Mouse (Mus musculus): ENCODE results near the gene Ankfn1. TPM values are rescaled to one million over a fixed set of nuclear protein-coding genes. Genes with fewer than 3 reads are reported as not detected.

Ankfn1 gene
- polyA plus RNA-seq, 1 experiment: 4.5 TPM

DNA sequence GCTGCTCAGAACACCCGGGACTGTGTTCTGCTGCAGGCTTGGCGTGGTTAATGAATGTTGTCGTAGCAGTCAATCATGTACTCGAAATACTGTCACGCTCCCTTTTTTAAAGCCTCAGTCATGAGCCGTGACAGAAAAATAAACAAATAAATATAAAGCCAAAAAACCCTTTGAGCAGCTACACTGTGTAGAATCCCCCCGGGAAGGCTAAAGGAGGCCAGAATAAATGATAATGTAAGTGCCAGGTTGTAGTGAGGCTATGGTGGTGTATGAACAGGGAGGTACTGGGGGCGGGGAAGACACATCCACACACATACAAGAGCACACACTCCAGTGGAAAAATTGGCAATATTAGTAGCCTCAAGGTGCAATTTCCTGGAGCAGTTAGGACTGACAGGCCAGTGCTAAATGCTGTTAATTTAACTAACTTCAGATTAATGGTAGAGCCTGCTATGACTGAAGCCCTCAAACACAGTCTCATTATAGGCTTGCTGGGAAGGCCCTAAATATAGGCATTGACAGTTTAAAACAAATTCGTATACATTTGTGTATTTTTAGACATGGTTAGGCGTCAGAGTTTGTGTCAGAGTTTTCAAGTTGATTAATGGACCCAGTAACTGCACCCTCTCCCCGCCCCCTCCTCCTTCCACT is 270.7 kb downstream of the Ankfn1 start:
- no peak overlapping the region for H3K27ac ChIP-seq (ENCODE audit: insufficient read depth, low read length)
- no peaks in the 10 kb centered on the region for H3K4me1 ChIP-seq (ENCODE audit: control insufficient read depth, insufficient read depth, low read length)
- TF ChIP-seq CTCF (IDR thresholded peaks at IDR 0.05; ENCODE audit: extremely low read depth, insufficient read depth, low read length) (no peak), POLR2A (IDR thresholded peaks at IDR 0.05; ENCODE audit: extremely low read depth, insufficient read depth, low read length) (no peak)
- no peak overlapping the region for H3K4me3 ChIP-seq (ENCODE audit: insufficient read depth, low read length)

DNA sequence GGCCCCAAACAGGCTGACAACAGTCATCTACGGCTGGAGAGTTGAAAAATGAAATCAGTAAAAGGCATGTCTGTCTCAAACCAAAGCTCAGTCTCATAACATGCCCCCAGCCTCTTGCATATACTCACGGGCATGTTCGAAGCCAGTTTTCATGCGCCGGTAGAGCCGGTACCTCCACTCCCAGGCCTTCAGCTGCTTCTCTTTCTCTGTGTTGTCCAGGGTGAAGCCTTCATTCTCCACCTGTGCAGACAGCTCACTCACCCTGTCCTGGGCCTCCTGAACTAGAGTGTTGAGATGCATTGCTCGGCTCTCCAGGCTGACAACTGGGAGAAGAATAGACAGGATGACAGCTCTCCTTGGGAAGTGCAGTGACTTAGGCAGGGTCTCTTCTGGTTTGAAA is 272.4 kb downstream of the Ankfn1 start:
- no peaks in the 10 kb centered on the region for H3K4me1 ChIP-seq (ENCODE audit: control insufficient read depth, insufficient read depth, low read length)
- no peak for TF ChIP-seq CTCF (IDR thresholded peaks at IDR 0.05; ENCODE audit: extremely low read depth, insufficient read depth, low read length)
- no peak for TF ChIP-seq POLR2A (IDR thresholded peaks at IDR 0.05; ENCODE audit: extremely low read depth, insufficient read depth, low read length)

DNA sequence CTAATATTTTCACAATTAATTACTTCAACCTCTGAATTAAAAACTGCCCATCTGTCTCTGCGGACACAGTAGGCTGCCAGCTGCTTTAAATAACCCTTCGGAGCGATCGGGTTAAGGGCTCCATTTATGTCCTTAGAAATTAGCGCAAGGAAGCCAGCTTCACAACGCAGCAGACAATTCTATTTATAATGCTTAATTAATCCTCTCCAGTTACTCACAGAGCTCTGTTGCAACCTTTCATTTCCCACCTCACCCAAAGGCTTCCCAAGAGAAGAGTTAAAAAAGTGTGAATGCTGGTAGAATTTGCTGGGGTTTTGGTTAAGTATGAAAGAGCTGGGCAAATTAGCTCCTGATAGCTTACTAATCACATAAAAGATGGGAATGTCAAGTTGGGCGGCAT is 275.7 kb downstream of the Ankfn1 start:
- Histone ChIP-seq H3K27ac (ENCODE audit: insufficient read depth, low read length) (no peak overlapping the region), H3K4me3 (ENCODE audit: insufficient read depth, low read length) (no peak overlapping the region), H3K4me1 (ENCODE audit: control insufficient read depth, insufficient read depth, low read length) (no peaks in the 10 kb centered on the region)
- TF ChIP-seq CTCF (IDR thresholded peaks at IDR 0.05; ENCODE audit: extremely low read depth, insufficient read depth, low read length) (no peak), POLR2A (IDR thresholded peaks at IDR 0.05; ENCODE audit: extremely low read depth, insufficient read depth, low read length) (no peak)

More for the DNA sequence above, 272.4 kb downstream of the Ankfn1 start:
- Histone ChIP-seq H3K27ac (ENCODE audit: insufficient read depth, low read length) (no peak overlapping the region), H3K4me3 (ENCODE audit: insufficient read depth, low read length) (no peak overlapping the region)

DNA sequence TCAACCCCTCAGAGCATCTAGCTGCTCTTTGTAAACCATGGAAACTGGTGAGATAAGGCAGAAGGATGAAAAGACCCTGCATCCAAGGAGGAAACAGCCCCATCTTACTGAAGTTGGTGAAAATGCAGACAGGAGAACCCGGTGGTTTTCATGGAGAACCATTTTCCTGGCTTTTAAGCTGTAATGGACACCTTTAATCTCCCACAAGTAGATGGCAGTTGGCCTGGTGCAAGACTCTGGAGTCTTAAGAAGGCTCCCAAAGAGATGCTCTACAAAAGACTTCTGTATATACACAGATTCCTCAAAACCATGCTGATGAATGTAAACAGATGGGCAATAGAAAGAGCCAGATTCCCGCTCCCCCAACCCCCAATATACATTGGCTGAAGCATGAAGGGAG is 276.5 kb downstream of the Ankfn1 start:
- Histone ChIP-seq H3K4me3 (ENCODE audit: insufficient read depth, low read length) (no peak overlapping the region), H3K4me1 (ENCODE audit: control insufficient read depth, insufficient read depth, low read length) (no peaks in the 10 kb centered on the region), H3K27ac (ENCODE audit: insufficient read depth, low read length) (no peak overlapping the region)
- no peak for TF ChIP-seq POLR2A (IDR thresholded peaks at IDR 0.05; ENCODE audit: extremely low read depth, insufficient read depth, low read length)
- no peak for TF ChIP-seq CTCF (IDR thresholded peaks at IDR 0.05; ENCODE audit: extremely low read depth, insufficient read depth, low read length)

DNA sequence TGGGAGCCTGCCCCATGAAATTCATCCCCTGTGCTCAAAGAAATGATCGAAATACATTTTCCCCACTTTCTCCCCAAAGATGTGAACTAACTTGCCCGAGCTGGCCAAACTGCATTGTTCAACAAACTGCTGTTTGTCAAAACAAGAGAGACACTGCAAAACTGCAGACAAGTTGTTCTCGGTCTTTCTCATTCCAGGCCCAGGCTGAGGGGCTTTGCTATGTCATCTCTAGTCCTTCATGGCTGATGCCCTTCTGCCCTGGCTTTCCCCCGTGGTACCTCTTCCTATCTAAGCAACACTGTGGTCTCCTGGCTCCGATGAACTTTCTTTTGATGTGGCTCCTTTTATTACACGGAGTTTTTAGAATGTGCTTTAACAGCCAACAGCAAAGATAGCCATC is 296.4 kb downstream of the Ankfn1 start:
- H3K4me1 ChIP-seq (ENCODE audit: control insufficient read depth, insufficient read depth, low read length): no peaks in the 10 kb centered on the region
- no peak overlapping the region for H3K27ac ChIP-seq (ENCODE audit: insufficient read depth, low read length)
- no peak for TF ChIP-seq CTCF (IDR thresholded peaks at IDR 0.05; ENCODE audit: extremely low read depth, insufficient read depth, low read length)
- TF ChIP-seq POLR2A (IDR thresholded peaks at IDR 0.05; ENCODE audit: extremely low read depth, insufficient read depth, low read length): no peak
- no peak overlapping the region for H3K4me3 ChIP-seq (ENCODE audit: insufficient read depth, low read length)

DNA sequence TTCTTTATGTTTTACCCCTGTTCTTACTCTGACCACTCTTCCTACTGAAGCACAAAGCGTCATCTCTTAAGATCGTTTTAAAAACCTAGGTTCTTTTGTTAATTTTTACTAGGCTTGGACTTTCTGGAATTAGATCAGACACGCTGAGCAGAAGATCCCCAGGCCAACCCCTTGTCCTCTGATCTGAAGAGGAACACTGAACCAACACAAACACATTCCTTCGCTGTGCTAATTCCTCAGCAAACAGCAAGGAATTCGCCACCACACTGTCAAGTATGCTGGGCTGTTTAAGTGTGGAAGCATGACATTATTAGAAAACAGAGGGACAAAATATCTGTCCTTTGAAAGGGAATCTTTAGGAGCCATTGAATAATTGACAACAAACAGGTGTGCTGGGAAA is 300.5 kb downstream of the Ankfn1 start:
- no peaks in the 10 kb centered on the region for H3K4me1 ChIP-seq (ENCODE audit: control insufficient read depth, insufficient read depth, low read length)
- no peak overlapping the region for H3K4me3 ChIP-seq (ENCODE audit: insufficient read depth, low read length)
- TF ChIP-seq CTCF (IDR thresholded peaks at IDR 0.05; ENCODE audit: extremely low read depth, insufficient read depth, low read length) (no peak), POLR2A (IDR thresholded peaks at IDR 0.05; ENCODE audit: extremely low read depth, insufficient read depth, low read length) (no peak)
- no peak overlapping the region for H3K27ac ChIP-seq (ENCODE audit: insufficient read depth, low read length)

DNA sequence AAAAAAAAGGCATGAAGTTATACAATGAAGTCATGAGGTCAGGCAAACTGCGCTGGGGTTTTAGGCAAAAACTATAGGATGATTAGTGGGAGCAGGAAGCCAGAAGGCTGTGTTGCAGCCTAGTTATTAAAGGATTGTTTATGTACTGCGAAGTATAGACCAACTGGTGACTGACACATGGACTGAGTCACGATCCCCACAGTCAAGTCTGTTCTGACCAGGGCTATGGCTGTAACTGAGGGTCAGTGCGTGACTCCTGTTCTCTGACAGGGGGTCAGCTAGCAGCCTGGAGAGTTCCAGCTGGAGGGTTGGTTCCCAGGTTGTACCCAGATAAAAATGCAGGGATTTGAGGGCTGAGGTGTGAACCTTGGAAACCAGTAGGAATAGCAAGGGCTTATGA is 301.4 kb downstream of the Ankfn1 start:
- no peak overlapping the region for H3K4me3 ChIP-seq (ENCODE audit: insufficient read depth, low read length)

DNA sequence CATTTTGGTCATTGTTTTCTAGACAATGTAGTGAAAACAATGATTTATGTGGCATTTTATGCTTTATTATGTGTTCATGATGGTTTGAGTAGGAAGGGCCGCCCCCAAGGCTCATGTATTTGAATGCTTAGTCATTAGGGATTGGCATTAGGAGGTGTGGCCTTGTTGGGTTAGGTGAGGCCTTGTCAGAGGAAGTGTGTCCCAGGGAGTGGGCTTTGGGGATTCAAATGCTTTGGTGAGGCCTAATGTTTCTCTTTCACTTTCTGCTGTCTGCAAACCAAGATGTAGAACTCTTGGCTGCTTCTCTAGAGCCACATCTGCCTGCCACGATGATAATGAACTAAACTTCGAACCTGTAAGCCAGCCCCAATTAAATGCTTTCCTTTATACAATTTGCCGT is 304.6 kb downstream of the Ankfn1 start:
- H3K4me1 ChIP-seq (ENCODE audit: control insufficient read depth, insufficient read depth, low read length): no peaks in the 10 kb centered on the region
- TF ChIP-seq POLR2A (IDR thresholded peaks at IDR 0.05; ENCODE audit: extremely low read depth, insufficient read depth, low read length) (no peak), CTCF (IDR thresholded peaks at IDR 0.05; ENCODE audit: extremely low read depth, insufficient read depth, low read length) (no peak)
- H3K27ac ChIP-seq (ENCODE audit: insufficient read depth, low read length): no peak overlapping the region
- H3K4me3 ChIP-seq (ENCODE audit: insufficient read depth, low read length): no peak overlapping the region

More for the DNA sequence above, 301.4 kb downstream of the Ankfn1 start:
- no peak for TF ChIP-seq POLR2A (IDR thresholded peaks at IDR 0.05; ENCODE audit: extremely low read depth, insufficient read depth, low read length)
- no peak for TF ChIP-seq CTCF (IDR thresholded peaks at IDR 0.05; ENCODE audit: extremely low read depth, insufficient read depth, low read length)
- no peak overlapping the region for H3K27ac ChIP-seq (ENCODE audit: insufficient read depth, low read length)
- H3K4me1 ChIP-seq (ENCODE audit: control insufficient read depth, insufficient read depth, low read length): no peaks in the 10 kb centered on the region

DNA sequence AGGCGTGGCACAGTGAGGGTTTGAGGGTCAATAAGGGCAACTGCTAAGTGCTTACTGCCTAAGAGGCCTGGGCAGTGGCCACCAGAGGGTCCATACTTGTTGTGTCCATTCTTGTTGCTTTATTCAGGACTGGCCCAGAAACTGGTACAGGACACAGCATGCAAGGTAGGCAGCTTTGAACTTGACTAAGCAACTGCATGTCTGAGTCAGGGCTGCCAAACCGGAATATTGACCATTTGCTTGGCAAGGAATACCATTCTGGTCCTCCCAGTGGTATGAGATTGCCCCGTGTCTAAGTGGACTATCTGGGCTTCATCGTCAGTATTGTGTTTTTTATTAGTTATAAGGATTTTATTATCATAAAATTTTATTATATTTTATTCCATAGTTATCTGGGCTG is 312.1 kb downstream of the Ankfn1 start:
- no peak for TF ChIP-seq POLR2A (IDR thresholded peaks at IDR 0.05; ENCODE audit: extremely low read depth, insufficient read depth, low read length)
- no peak for TF ChIP-seq CTCF (IDR thresholded peaks at IDR 0.05; ENCODE audit: extremely low read depth, insufficient read depth, low read length)
- Histone ChIP-seq H3K4me3 (ENCODE audit: insufficient read depth, low read length) (no peak overlapping the region), H3K4me1 (ENCODE audit: control insufficient read depth, insufficient read depth, low read length) (no peaks in the 10 kb centered on the region), H3K27ac (ENCODE audit: insufficient read depth, low read length) (no peak overlapping the region)

DNA sequence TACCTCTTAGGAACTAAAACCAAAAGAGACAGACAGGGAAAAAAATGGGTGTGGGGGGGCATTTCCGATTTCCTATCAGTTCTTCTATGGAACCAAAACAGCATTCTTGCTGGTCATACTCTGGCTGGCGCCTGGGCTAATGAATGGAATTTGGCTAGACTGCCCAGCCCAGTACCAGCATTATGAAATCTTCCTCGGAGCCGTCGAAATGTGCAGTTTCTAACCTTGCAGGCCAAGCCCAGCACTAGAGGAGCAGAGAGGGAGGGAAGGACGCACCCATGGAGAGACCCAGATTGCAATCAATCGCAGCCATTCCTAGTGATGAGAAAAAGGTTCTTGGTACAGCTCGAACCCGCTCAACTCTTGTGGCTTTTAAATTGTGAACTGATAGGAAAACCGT is 315.2 kb downstream of the Ankfn1 start:
- Histone ChIP-seq H3K27ac (ENCODE audit: insufficient read depth, low read length) (no peak overlapping the region), H3K4me3 (ENCODE audit: insufficient read depth, low read length) (no peak overlapping the region), H3K4me1 (ENCODE audit: control insufficient read depth, insufficient read depth, low read length) (no peaks in the 10 kb centered on the region)
- TF ChIP-seq CTCF (IDR thresholded peaks at IDR 0.05; ENCODE audit: extremely low read depth, insufficient read depth, low read length) (no peak), POLR2A (IDR thresholded peaks at IDR 0.05; ENCODE audit: extremely low read depth, insufficient read depth, low read length) (no peak)
